Mouse (Mus musculus) lung, embryonic 14.5 days (tissue): ENCODE data around the gene Gm38394. TPM values are rescaled to one million over a fixed set of nuclear protein-coding genes. Genes with fewer than 3 reads are reported as not detected.
"Not testable (repeated sequence)": the region's sequence is repeated elsewhere in the genome, so short reads cannot be mapped to it uniquely, and the experiment has no call there.

Source experiments
- ATAC-seq: fragments of 200-750 bp; cut with Nextera tagmentation; 2 replicates; pipeline ENCODE4 v1.8.0; 2017; ENCODE audit warnings: mild to moderate bottlenecking, moderate TSS enrichment, moderate library complexity; ENCODE audit not compliant: insufficient read depth
- DNase-seq: peaks from one replicate; pipeline ENCODE4 v3.0.0-alpha.2; 2015
- H3K27ac ChIP-seq: fragments of 300-500 bp; sonication (generic); 2 replicates; pipeline ENCODE4 v1.5.1; 2014; ENCODE audit warnings: low read depth, mild to moderate bottlenecking, moderate library complexity
- H3K27me3 ChIP-seq: fragments of 300-500 bp; sonication (generic); 2 replicates; pipeline ENCODE4 v1.6.1; 2014; ENCODE audit warnings: low read length, control low read depth; ENCODE audit not compliant: insufficient read depth
- H3K36me3 ChIP-seq: fragments of 300-500 bp; sonication (generic); 2 replicates; pipeline ENCODE4 v1.6.1; 2014; ENCODE audit warnings: control low read depth; ENCODE audit not compliant: insufficient read depth
- H3K4me1 ChIP-seq: fragments of 300-500 bp; sonication (generic); 2 replicates; pipeline ENCODE4 v1.6.1; 2014; ENCODE audit warnings: antibody characterized with exemption, control low read depth; ENCODE audit not compliant: insufficient read depth
- H3K4me2 ChIP-seq: fragments of 300-500 bp; sonication (generic); 2 replicates; pipeline ENCODE4 v1.6.1; 2014; ENCODE audit warnings: mild to moderate bottlenecking
- H3K4me3 ChIP-seq: fragments of 300-500 bp; sonication (generic); 2 replicates; pipeline ENCODE4 v1.5.1; 2014; ENCODE audit warnings: low read depth, low read length
- H3K9ac ChIP-seq: fragments of 300-500 bp; sonication (generic); 2 replicates; pipeline ENCODE4 v1.6.1; 2014
- H3K9me3 ChIP-seq: fragments of 300-500 bp; sonication (generic); 2 replicates; pipeline ENCODE4 v1.6.1; 2016; ENCODE audit warnings: low read depth, low read length, control low read depth
- CTCF ChIP-seq: IDR thresholded peaks from 2 replicates; pipeline ENCODE4 v1.5.1; 2016; ENCODE audit warnings: antibody characterized with exemption, low read depth
- WGBS: fragments of 180-500 bp; shearing (Covaris S2); extraction: QIAGEN DNeasy Blood & Tissue Kit; methylation state at CpG from one replicate; pipeline ENCODE4 v1.1.7; 2014; 5-methylcytosine and 5-hydroxymethylcytosine counted together
- polyA plus RNA-seq: library from polyadenylated mRNA; unstranded; fragments of >200 nt; fragmentation: Nextera tagmentation; extraction: Ambion mirVana; gene quantifications from 2 replicates; pipeline ENCODE4 v1.2.1, GENCODE M21; 2014

The Gm38394 gene
- polyA plus RNA-seq, 1 experiment from 2014 or later: 11.9 TPM

GRCm38 (mm10) chr1:133671801-133672200 is 10.7 kb upstream of the Gm38394 start:
- no peaks in the 10 kb centered on the region for H3K4me1 ChIP-seq
- no peaks in the 10 kb centered on the region for H3K9me3 ChIP-seq
- no peak for ATAC-seq
- no peaks in the 10 kb centered on the region for H3K36me3 ChIP-seq
- no peak for DNase-seq
- no peak overlapping the region for H3K9ac ChIP-seq
- 69% methylated on average over 3 of the region's 3 CpGs for WGBS
- no peak overlapping the region for H3K27ac ChIP-seq
- no peak for TF ChIP-seq CTCF
- H3K4me3 ChIP-seq: no peak overlapping the region
- no peaks in the 10 kb centered on the region for H3K27me3 ChIP-seq
- H3K4me2 ChIP-seq: no peak overlapping the region

GRCm38 (mm10) chr1:133671266-133671665 is 10.1 kb upstream of the Gm38394 start:
- no peak for ATAC-seq
- H3K4me2 ChIP-seq: no peak overlapping the region
- H3K4me3 ChIP-seq: no peak overlapping the region
- no peaks in the 10 kb centered on the region for H3K27me3 ChIP-seq
- WGBS: 85% methylated on average over 3 of the region's 3 CpGs
- H3K4me1 ChIP-seq: no peaks in the 10 kb centered on the region
- no peaks in the 10 kb centered on the region for H3K9me3 ChIP-seq
- no peak overlapping the region for H3K9ac ChIP-seq
- no peak for TF ChIP-seq CTCF
- no peak for DNase-seq
- H3K36me3 ChIP-seq: no peaks in the 10 kb centered on the region
- H3K27ac ChIP-seq: no peak overlapping the region

- WGBS: 72% methylated on average over 6 of the region's 6 CpGs
- Histone ChIP-seq H3K36me3 (no peaks in the 10 kb centered on the region), H3K9me3 (no peaks in the 10 kb centered on the region), H3K4me1 (no peaks in the 10 kb centered on the region), H3K4me3 (no peak overlapping the region), H3K9ac (no peak overlapping the region), H3K27me3 (no peaks in the 10 kb centered on the region), H3K4me2 (no peak overlapping the region), H3K27ac (no peak overlapping the region)
- DNase-seq (no peak), ATAC-seq (no peak)
- no peak for TF ChIP-seq CTCF
Measured at GRCm38 (mm10) chr1:133670776-133671175, 9.7 kb upstream of the Gm38394 start.

- DNase-seq (no peak), ATAC-seq (no peak)
- H3K4me3 ChIP-seq: no peak overlapping the region
- no peaks in the 10 kb centered on the region for H3K4me1 ChIP-seq
- H3K4me2 ChIP-seq: no peak overlapping the region
- H3K27ac ChIP-seq: no peak overlapping the region
- no peaks in the 10 kb centered on the region for H3K9me3 ChIP-seq
- no peak for TF ChIP-seq CTCF
- no peaks in the 10 kb centered on the region for H3K27me3 ChIP-seq
- no peak overlapping the region for H3K9ac ChIP-seq
- H3K36me3 ChIP-seq: no peaks in the 10 kb centered on the region
- 80% methylated on average over 12 of the region's 12 CpGs for WGBS
Measured at GRCm38 (mm10) chr1:133670190-133670589, 9.1 kb upstream of the Gm38394 start.

- Histone ChIP-seq H3K27me3 (no peaks in the 10 kb centered on the region), H3K36me3 (no peaks in the 10 kb centered on the region), H3K4me1 (no peaks in the 10 kb centered on the region), H3K4me2 (no peak overlapping the region), H3K27ac (no peak overlapping the region), H3K9ac (no peak overlapping the region), H3K9me3 (no peaks in the 10 kb centered on the region), H3K4me3 (no peak overlapping the region)
- no peak for TF ChIP-seq CTCF
- WGBS: 71% methylated on average over 3 of the region's 3 CpGs
- DNase-seq (no peak), ATAC-seq (no peak)
Measured at GRCm38 (mm10) chr1:133668618-133669017, 7.5 kb upstream of the Gm38394 start.

GRCm38 (mm10) chr1:133667721-133668120 is 6.6 kb upstream of the Gm38394 start:
- Histone ChIP-seq H3K27ac (no peak overlapping the region), H3K36me3 (no peaks in the 10 kb centered on the region), H3K9me3 (no peaks in the 10 kb centered on the region), H3K4me3 (no peak overlapping the region), H3K4me1 (no peaks in the 10 kb centered on the region), H3K9ac (no peak overlapping the region), H3K4me2 (no peak overlapping the region), H3K27me3 (no peaks in the 10 kb centered on the region)
- 43% methylated on average over 7 of the region's 7 CpGs for WGBS
- DNase-seq (no peak), ATAC-seq (no peak)
- no peak for TF ChIP-seq CTCF

- not testable (repeated sequence) for H3K4me1 ChIP-seq, H3K36me3 ChIP-seq, H3K9me3 ChIP-seq, DNase-seq, H3K27me3 ChIP-seq, H3K4me2 ChIP-seq, H3K4me3 ChIP-seq, ATAC-seq, H3K27ac ChIP-seq, H3K9ac ChIP-seq
- 83% methylated on average over 6 of the region's 8 CpGs for WGBS
Measured at GRCm38 (mm10) chr1:133665713-133666112, 4.6 kb upstream of the Gm38394 start.
